Mouse (Mus musculus) heart, embryonic 10.5 days (tissue): Measurements from ENCODE around the gene Shisa7. TPM values are rescaled to one million over a fixed set of nuclear protein-coding genes. Genes with fewer than 3 reads are reported as not detected.
"Not testable (repeated sequence)": the region's sequence is repeated elsewhere in the genome, so short reads cannot be mapped to it uniquely, and the experiment has no call there.

Source experiments
- DNase-seq: peaks from one replicate; pipeline ENCODE4 v3.0.0-alpha.2; 2017; ENCODE audit warnings: low spot score
- H3K27ac ChIP-seq: fragments of 300-500 bp; sonication (generic); 2 replicates; pipeline ENCODE4 v1.5.1; 2016; ENCODE audit warnings: mild to moderate bottlenecking
- H3K27me3 ChIP-seq: fragments of 300-500 bp; sonication (generic); 2 replicates; pipeline ENCODE4 v1.6.1; 2016; ENCODE audit warnings: mild to moderate bottlenecking; ENCODE audit not compliant: poor library complexity, insufficient read depth, severe bottlenecking
- H3K36me3 ChIP-seq: fragments of 300-500 bp; sonication (generic); 2 replicates; pipeline ENCODE4 v1.6.1; 2016; ENCODE audit warnings: mild to moderate bottlenecking, moderate library complexity
- H3K4me1 ChIP-seq: fragments of 300-500 bp; sonication (generic); 2 replicates; pipeline ENCODE4 v1.6.1; 2016; ENCODE audit warnings: mild to moderate bottlenecking
- H3K4me3 ChIP-seq: fragments of 300-500 bp; sonication (generic); 2 replicates; pipeline ENCODE4 v1.5.1; 2016; ENCODE audit warnings: mild to moderate bottlenecking, moderate library complexity
- H3K9me3 ChIP-seq: fragments of 300-500 bp; sonication (generic); 2 replicates; pipeline ENCODE4 v1.6.1; 2016; ENCODE audit warnings: mild to moderate bottlenecking, moderate library complexity
- WGBS: fragments of 180-500 bp; shearing (Covaris S2); methylation state at CpG from one replicate; pipeline ENCODE4 v1.1.7; 2016; 5-methylcytosine and 5-hydroxymethylcytosine counted together
- polyA plus RNA-seq: library from polyadenylated mRNA; unstranded; fragments of >200 nt; fragmentation: Nextera tagmentation; extraction: Ambion mirVana; gene quantifications from 2 replicates; pipeline ENCODE4 v1.2.1, GENCODE M21; 2016

The Shisa7 gene
- polyA plus RNA-seq, 1 experiment from 2014 or later: 0.14 TPM

DNA sequence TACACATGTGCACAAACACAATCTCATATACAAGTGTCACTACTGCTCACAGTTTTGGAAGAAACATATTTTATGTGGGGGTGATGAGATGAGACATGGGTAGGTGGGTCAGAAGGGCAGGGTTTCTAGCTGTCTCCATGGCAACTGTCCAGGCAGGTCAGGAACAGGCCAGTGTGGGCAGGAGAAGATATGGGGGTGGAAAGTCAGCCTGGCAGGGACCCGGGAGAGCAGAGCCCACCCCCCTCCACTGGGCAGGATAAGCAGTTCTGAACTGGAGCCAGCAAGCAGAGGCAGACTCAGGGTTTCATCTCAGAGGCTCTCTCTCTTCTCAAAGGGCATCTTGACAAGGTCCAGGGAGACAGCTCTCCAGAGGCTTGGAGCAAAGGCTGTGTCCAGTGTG, 6.9 kb downstream of the Shisa7 start:
- WGBS: 21% methylated on average over 1 of the region's 1 CpGs
- no peak overlapping the region for H3K27ac ChIP-seq
- H3K4me3 ChIP-seq: no peak overlapping the region
- 0 out of 2 replicates have a peak, but pooled peaks cover 3% of the 10 kb centered on the region for H3K9me3 ChIP-seq
- no peak for DNase-seq
- H3K36me3 ChIP-seq: no peaks in the 10 kb centered on the region
- peaks cover 86% of the 10 kb centered on the region for H3K27me3 ChIP-seq
- peaks cover 19% of the 10 kb centered on the region for H3K4me1 ChIP-seq

- no peaks in the 10 kb centered on the region for H3K36me3 ChIP-seq
- no peak for DNase-seq
- under 1% methylated on average over 51 of the region's 51 CpGs for WGBS
- peaks cover 15% of the 10 kb centered on the region for H3K4me1 ChIP-seq
- 0 out of 2 replicates have a peak, but pooled peaks cover 3% of the 10 kb centered on the region for H3K9me3 ChIP-seq
- peak overlapping the region; percentile 67 for H3K27ac ChIP-seq
- peak overlapping the region; percentile 63 for H3K4me3 ChIP-seq
- peaks cover 83% of the 10 kb centered on the region for H3K27me3 ChIP-seq
These were observed 8.1 kb downstream of the Shisa7 start for GRCm38 (mm10) chr7:4836351-4836792.

- WGBS: 7% methylated on average over 34 of the region's 34 CpGs
- no peaks in the 10 kb centered on the region for H3K36me3 ChIP-seq
These were observed 8.7 kb downstream of the Shisa7 start for GRCm38 (mm10) chr7:4835631-4836327.

DNA sequence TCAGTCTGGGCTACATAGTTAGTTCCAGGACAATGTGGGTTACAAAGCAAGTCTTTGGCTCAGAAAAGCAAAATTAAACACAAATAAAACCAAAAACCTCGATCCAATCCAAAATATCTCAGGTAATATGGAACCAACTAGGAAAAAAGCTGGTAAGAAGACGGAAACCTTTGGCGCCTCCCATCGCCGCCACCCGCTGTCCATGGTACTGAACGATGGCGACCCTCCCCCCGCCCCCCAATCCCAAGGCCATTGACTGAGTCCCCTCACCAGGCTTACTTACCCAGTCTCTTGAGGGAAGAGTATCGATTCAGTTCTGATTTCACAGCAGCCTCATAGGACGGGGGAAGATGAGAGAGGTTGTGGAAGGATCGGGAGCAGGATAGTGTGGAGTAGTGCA, 14.0 kb downstream of the Shisa7 start:
- peaks cover 58% of the 10 kb centered on the region for H3K27me3 ChIP-seq

More at GRCm38 (mm10) chr7:4835631-4836327, 8.7 kb downstream of the Shisa7 start:
- DNase-seq: no peak
- Histone ChIP-seq H3K4me1 (peaks cover 15% of the 10 kb centered on the region), H3K27ac (peak overlapping the region; percentile 67; the same call in 1 of the 2 replicates), H3K27me3 (peaks cover 84% of the 10 kb centered on the region), H3K4me3 (peak overlapping the region; percentile 63), H3K9me3 (0 out of 2 replicates have a peak, but pooled peaks cover 3% of the 10 kb centered on the region)

GRCm38 (mm10) chr7:4825365-4825764, 19.1 kb downstream of the Shisa7 start:
- Histone ChIP-seq H3K4me3 (no peak overlapping the region), H3K27me3 (peaks cover 17% of the 10 kb centered on the region), H3K9me3 (no peaks in the 10 kb centered on the region), H3K36me3 (no peaks in the 10 kb centered on the region), H3K27ac (no peak overlapping the region), H3K4me1 (peaks cover 16% of the 10 kb centered on the region; the same call in 1 of the 2 replicates)
- 31% methylated on average over 4 of the region's 4 CpGs for WGBS
- no peak for DNase-seq

More for the DNA sequence above, 14.0 kb downstream of the Shisa7 start:
- H3K36me3 ChIP-seq: no peaks in the 10 kb centered on the region
- 3% methylated on average over 12 of the region's 12 CpGs for WGBS
- no peak overlapping the region for H3K4me3 ChIP-seq
- DNase-seq: no peak
- H3K9me3 ChIP-seq: no peaks in the 10 kb centered on the region
- H3K4me1 ChIP-seq: no peaks in the 10 kb centered on the region
- no peak overlapping the region for H3K27ac ChIP-seq

DNA sequence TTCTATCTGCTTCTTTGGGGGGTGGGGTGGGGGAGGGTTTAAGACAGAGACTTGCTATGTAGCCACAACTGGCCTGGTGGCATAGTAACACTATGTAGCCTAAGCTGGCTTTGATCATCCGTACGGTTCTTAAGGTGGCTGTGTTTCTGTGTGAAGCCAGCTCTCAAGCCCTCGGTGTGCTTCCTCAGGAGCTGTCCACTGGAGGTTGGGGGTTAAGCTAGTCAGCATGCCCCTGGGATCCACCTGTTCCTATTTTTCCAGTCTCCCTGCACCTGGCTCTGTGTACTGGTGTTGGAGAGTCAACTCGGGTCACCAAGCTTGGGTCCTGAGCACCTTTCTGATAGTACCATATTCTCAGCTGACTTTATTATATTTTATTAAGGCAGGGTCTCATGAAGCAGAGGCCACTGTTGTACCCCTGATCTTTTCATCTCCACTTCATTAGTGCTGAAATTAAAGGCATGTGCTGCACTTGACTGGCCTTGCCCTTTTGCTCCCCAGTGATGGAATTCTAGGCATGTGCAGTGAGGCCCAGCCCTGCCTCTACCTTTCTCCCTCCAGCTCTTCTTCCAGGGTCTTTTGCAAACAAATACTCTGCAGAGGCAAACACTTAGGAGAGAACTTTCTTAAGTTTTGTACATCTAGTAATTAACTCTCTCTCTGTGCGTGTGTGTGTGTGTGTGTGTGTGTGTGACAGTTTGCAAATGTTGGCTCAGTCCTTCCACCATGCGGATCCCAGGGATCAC, 22.2 kb downstream of the Shisa7 start:
- H3K4me3 ChIP-seq: no peak overlapping the region
- DNase-seq: no peak
- 64% methylated on average over 6 of the region's 6 CpGs for WGBS
- 0 out of 2 replicates have a peak, but pooled peaks cover 3% of the 10 kb centered on the region for H3K27me3 ChIP-seq
- H3K36me3 ChIP-seq: no peaks in the 10 kb centered on the region
- peaks cover 16% of the 10 kb centered on the region; the same call in 1 of the 2 replicates for H3K4me1 ChIP-seq
- H3K9me3 ChIP-seq: no peaks in the 10 kb centered on the region
- peak overlapping the region; percentile 22; the same call in 1 of the 2 replicates for H3K27ac ChIP-seq

DNA sequence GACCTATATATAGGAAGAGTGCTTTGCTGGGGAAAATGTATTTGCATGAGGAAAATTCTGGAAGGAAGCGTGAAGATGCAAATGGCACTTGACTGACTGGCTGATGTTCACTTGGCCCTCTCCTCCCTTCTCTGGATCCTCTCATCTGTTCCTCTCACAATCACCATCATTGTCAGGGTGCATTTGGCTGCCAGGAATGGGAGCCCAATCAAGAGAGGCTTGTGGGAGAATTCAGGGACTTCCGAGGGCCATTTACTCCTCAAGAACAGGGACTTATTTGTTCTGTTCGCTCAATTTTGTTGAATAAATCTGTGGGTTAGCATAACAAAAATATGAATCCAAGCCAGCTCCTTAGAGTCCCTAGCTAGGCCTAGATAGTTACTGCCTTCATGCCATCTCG, 22.8 kb downstream of the Shisa7 start:
- Histone ChIP-seq H3K36me3 (no peaks in the 10 kb centered on the region), H3K27me3 (0 out of 2 replicates have a peak, but pooled peaks cover 3% of the 10 kb centered on the region), H3K9me3 (no peaks in the 10 kb centered on the region), H3K27ac (peak overlapping the region; percentile 22; the same call in 1 of the 2 replicates), H3K4me1 (peaks cover 16% of the 10 kb centered on the region; the same call in 1 of the 2 replicates), H3K4me3 (no peak overlapping the region)
- DNase-seq: no peak
- 84% methylated on average over 4 of the region's 4 CpGs for WGBS

- H3K4me3 ChIP-seq, H3K27me3 ChIP-seq, DNase-seq, H3K36me3 ChIP-seq, H3K9me3 ChIP-seq, H3K27ac ChIP-seq: not testable (repeated sequence)
- peaks cover 16% of the 10 kb centered on the region; the same call in 1 of the 2 replicates for H3K4me1 ChIP-seq
- WGBS: 84% methylated on average over 7 of the region's 7 CpGs
These were observed 23.6 kb downstream of the Shisa7 start for GRCm38 (mm10) chr7:4820925-4821324.

DNA sequence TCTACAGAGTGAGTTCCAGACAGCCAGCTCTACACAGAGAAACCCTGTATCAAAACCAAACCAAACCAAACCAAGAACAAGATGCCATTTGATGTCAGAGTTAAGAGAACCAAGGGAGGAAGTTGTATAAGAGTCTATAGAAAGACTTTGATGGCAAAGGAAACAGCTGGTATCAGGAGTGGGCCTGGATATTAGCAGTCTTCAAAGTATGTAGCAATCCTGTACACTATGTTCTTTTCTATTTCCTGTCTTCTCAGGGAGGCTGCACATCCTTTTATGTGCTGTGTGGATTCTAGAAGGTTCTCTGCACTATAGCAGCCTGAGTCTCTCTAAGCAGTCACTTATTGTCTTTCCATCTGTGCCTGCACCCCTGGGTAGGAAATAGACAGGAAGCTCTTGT, 27.9 kb downstream of the Shisa7 start:
- no peaks in the 10 kb centered on the region for H3K27me3 ChIP-seq
- no peaks in the 10 kb centered on the region; the same call in 1 of the 2 replicates for H3K4me1 ChIP-seq
- no peaks in the 10 kb centered on the region for H3K9me3 ChIP-seq
- DNase-seq: no peak
- H3K4me3 ChIP-seq: no peak overlapping the region
- H3K36me3 ChIP-seq: no peaks in the 10 kb centered on the region
- H3K27ac ChIP-seq: no peak overlapping the region

- H3K9me3 ChIP-seq: no peaks in the 10 kb centered on the region
- no peak for DNase-seq
- peaks cover 25% of the 10 kb centered on the region for H3K36me3 ChIP-seq
- H3K4me1 ChIP-seq: peaks cover 19% of the 10 kb centered on the region
- WGBS: 21% methylated on average over 8 of the region's 8 CpGs
- H3K4me3 ChIP-seq: peak overlapping the region; percentile 99
- H3K27me3 ChIP-seq: no peaks in the 10 kb centered on the region
- H3K27ac ChIP-seq: peak overlapping the region; percentile 99
These were observed 31.2 kb downstream of the Shisa7 start for GRCm38 (mm10) chr7:4813105-4813791.

GRCm38 (mm10) chr7:4812303-4813104, 32.0 kb downstream of the Shisa7 start, which contains the start of gene Ube2s:
Ube2s (minus strand) TSS chr7:4812590.
- H3K27ac ChIP-seq: peak within 1 kb of the TSS; percentile 99
- H3K36me3 ChIP-seq: peaks cover 28% of the 10 kb centered on the region
- peak within 1 kb of the TSS; percentile 99 for H3K4me3 ChIP-seq
- H3K27me3 ChIP-seq: no peaks in the 10 kb centered on the region
- DNase-seq: peak; percentile 99
- WGBS: under 1% methylated on average over 62 of the region's 62 CpGs
- no peaks in the 10 kb centered on the region for H3K9me3 ChIP-seq
- H3K4me1 ChIP-seq: peaks cover 19% of the 10 kb centered on the region

GRCm38 (mm10) chr7:4811842-4812302, 32.6 kb downstream of the Shisa7 start:
- peak; percentile 85 for DNase-seq
- no peaks in the 10 kb centered on the region for H3K9me3 ChIP-seq
- H3K36me3 ChIP-seq: peaks cover 35% of the 10 kb centered on the region
- no peaks in the 10 kb centered on the region for H3K27me3 ChIP-seq
- peak overlapping the region; percentile 99 for H3K27ac ChIP-seq
- under 1% methylated on average over 36 of the region's 36 CpGs for WGBS
- peaks cover 19% of the 10 kb centered on the region for H3K4me1 ChIP-seq
- peak overlapping the region; percentile 99 for H3K4me3 ChIP-seq
